Mouse (Mus musculus) T-helper 17 cell (primary cell): Measurements from ENCODE around the gene Ttc17.

Experiments
- in situ Hi-C, 2 experiments: fragments of 300-600 bp; cut with MboI, MseI; formaldehyde crosslinking; loops; 1 replicate in 1 of 2; 2 replicates in 1 of 2; pipeline ENCODE4 v1.15.1; 2025; ENCODE audit warnings: high pct_unique_total_duplicates in 2 of 2

Ttc17 gene

GRCm38 (mm10) chr2:94381057-94381647 lies 25.3 kb downstream of the Ttc17 start:
- in situ Hi-C loops = no loop called here

- in situ Hi-C loops = no loop called here
These were observed 27.8 kb downstream of the Ttc17 start for GRCm38 (mm10) chr2:94378678-94379077.

- in situ Hi-C loops = no loop called here
These were observed 35.4 kb downstream of the Ttc17 start for GRCm38 (mm10) chr2:94371093-94371492.

- in situ Hi-C loops = no loop called here
These were observed 42.7 kb downstream of the Ttc17 start for GRCm38 (mm10) chr2:94363821-94364220.

DNA sequence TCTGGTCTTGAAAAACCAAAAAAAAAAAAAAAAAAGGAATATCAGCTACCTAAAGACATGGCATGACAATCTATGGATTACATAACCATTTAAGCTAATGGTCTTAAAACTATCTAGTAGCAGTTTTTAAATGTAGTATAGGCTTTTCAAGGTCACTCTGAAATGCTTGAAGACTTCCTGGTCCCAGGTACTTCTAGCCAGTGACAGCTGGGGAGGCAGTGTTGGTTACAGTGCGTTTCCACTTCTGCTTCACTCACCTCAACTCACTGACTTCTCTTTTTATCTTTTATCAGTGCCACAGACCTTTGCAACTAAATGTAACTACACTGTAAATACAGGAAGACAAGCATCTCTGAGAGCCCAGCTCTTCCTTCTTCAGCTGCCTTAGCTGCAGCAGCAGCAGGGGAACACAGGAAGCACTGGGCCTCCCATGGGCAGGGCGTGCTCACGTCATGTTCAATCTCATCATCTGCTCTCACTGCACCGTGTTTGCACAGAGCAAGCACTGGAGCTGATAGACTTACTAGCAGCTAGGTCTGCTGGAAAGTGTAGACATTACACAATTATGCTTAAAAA lies 46.0 kb downstream of the Ttc17 start:
- in situ Hi-C loops = no loop called here

DNA sequence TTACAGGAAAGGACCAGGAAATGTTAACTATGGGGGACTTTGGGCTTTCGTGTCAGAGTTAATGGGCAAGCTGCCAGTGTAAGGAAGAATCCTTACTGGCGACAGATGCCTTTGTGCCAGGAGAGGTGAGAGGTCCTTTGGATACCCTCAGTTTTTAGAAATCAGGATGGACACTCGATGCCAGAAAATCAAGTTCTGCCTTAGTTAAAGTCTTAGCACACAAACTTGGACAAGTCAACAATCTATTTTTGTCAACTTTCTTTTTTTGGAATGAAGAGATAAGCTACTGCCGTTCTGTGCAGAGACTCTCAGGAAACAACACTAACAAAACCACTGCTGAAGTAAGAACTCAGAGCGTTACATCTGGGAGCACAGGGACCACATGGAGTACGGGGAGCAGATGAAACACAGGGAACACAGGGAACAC lies 58.3 kb downstream of the Ttc17 start:
- in situ Hi-C loops = no loop called here

DNA sequence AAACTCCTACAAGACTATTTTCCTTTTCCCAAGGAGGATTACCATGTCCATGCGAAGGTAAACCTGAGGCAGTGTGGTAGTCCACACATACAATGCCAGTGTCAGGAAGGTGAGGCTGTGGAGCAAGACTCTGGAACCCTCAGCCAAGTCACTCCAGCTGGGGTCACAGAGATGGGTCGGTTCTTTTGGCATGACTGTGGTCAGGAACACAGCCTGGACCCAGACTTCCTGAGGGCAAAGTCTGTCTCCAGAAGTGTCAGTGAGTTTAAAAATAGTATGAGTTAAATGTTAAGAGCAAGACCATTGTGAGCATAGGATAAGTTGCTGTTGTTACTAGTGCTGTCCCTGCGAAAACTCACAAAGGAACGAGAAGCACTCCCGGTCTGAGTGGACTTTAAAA lies 59.7 kb downstream of the Ttc17 start:
- in situ Hi-C loops = no loop called here

GRCm38 (mm10) chr2:94344624-94345023 lies 61.9 kb downstream of the Ttc17 start:
- in situ Hi-C loops = no loop called here

DNA sequence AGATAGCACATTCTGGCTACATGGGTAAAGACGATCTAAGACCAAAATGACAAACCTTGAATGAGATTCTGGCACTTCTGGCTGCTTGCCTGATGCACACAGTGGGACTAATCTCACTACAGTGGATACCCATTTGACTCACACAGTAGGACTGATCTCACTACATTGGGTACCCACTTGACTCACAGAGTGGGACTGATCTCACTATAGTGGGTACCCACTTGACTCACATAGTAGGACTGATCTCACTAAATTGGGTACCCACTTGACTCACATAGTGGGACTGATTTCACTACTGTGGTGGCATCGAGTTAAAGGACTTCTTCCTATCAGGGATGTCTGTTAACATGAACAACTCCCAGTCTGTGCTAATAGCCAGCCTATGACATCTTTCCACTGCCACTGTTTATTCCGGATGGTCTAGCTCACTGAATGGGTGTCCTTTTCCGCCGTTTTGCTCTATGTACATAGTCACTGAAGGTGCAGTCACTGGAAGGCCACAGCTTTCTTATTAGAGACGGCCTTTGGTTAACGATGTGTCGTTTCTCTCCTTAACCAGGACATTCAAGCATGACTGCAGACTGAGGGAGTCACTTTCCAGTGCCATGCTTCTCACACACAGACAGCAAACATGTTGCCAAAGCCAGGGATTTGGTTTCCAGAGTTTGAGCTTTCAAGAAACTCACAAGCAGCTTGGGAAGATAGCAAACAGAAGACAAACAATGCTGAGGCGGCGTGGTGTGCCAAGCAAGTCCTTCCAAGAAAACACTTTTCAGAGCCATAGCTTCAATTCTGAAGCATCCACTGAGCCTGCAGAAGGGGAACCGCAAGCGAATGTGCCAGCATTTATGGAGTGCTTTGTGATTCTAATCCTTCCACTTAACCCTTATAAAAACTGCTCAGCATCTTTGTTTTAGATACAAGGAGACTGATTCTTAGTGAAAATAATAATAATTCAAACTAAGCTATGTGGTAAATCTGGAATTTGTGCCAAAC lies 62.9 kb downstream of the Ttc17 start:
- in situ Hi-C loops = no loop called here

GRCm38 (mm10) chr2:94340769-94341168 lies 65.7 kb downstream of the Ttc17 start:
- in situ Hi-C loops = no loop called here

DNA sequence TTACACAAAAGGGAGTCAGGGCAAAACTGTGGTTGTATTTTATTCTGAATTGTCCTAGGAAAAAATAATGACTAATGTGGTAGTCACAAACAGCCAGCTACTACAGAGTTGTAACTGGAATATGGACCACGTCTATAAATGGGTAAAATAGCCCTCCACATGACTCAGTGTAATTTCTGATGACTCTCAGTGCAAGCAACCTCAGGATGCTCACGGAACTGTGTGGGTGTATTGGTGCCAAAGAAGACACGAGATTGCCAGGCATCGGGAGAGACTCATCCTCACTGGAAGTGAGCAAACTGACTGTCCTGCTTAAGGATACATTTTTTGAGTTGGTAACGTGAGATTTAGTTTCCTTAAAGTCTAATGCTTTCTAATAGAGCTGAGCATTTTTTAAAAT lies 67.0 kb downstream of the Ttc17 start:
- in situ Hi-C loops = no loop called here

- in situ Hi-C loops = no loop called here
These were observed 70.2 kb downstream of the Ttc17 start for GRCm38 (mm10) chr2:94336336-94336735.

GRCm38 (mm10) chr2:94334742-94335046 lies 71.8 kb downstream of the Ttc17 start:
- in situ Hi-C loops = no loop called here

DNA sequence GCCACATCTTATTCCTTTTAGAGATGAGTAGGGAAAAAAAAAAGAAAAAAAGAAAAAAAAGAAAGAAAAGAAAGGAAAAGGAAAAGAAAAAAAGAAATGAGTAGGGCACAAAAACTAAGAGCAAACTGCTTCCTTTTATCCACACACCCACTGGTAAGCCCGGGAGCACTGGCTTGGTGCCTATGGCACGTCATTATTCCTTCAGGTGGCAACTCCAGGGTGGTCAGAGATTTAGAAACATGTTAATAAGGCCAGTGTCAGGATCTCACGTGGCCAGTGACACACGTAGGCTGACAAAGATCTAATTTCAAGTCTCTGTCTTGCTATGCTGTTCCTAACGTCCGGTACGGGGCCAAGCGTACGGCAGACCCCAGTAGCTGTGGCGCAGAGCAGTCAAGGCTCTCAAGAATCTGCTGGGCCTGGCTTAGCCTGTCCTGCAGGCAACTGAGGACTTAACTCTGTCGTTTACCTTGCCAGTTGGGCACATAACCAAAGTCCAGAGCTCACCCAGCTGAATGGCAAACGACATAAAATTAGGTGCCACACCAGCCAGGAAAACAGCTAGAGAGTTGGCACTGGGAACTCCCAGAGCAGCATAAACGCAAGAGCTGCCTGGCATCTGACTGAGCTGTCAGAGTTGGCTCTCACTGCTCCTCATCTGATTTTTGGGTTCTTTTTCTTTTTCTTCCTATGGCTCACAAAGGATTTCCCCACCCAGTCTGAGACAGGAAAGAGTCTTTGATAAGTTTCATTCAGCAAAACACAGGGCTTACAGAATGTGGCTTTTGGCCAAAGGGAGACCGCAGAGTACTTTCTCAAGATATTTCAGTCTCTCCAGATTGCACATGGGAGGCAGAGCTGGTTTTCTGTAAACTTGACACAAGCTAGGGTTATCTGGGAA lies 72.4 kb downstream of the Ttc17 start:
- in situ Hi-C loops = no loop called here

GRCm38 (mm10) chr2:94333086-94333485 lies 73.4 kb downstream of the Ttc17 start:
- in situ Hi-C loops = no loop called here

DNA sequence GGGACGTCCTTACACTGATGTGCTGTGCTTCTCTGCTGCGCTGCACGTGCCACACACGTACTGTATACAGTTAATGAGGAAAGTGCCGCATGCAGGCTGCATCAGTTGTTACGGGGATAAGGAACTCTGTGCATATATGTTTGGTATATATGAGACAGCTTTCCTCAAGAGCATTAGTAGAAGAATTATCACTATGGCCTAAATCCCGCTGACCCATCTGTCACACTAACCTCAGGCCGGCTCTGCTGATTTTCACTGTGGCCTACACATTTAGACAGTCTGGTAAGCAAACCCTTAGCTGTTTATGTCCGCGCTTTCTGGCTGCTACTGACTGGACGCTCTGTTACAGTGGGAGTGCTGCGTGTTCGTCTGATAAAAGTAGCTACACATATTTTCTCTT lies 77.2 kb downstream of the Ttc17 start:
- in situ Hi-C loops = no loop called here

DNA sequence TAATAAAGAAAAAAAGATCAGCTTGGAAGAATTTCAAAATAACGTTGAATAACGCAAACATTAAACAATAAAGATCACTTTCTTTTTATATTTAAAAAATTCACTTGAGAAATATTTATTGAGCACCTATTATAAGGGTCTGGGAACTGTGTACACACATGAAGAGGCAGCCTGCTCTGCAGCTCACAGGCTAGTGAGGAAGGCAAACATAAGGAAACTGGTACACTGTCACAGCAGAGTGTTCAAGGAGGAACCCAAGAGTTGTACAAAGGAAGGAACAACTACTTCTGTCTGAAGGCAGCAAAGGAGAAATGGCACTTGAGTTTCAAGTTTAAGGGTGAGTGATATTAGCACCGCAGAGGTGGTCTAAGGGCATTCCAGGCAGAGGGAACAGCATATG lies 78.7 kb downstream of the Ttc17 start:
- in situ Hi-C loops = no loop called here

- in situ Hi-C loops = no loop called here
These were observed 86.7 kb downstream of the Ttc17 start for GRCm38 (mm10) chr2:94319780-94320179.

- in situ Hi-C loops = no loop called here
These were observed 90.0 kb downstream of the Ttc17 start for GRCm38 (mm10) chr2:94316526-94316925.

DNA sequence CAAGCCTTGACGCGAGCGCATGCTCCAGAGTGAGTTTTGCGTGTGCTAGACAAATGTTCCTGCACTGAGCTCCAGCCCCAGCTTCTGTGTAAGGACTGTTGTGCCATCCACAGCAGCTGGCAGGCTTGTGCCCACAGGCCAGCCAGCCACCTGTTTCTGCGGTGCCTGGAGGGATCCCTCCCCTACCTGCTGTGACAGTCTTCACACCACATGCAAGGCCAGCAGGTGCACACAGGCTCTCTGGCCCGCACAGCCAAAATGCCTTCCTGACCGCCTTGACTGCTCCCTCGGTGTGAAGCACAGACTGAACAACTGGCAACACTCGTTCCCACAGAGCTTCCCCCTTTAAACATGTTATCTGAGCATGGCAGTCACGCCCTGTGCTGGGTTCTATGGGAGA lies 102.5 kb downstream of the Ttc17 start:
- in situ Hi-C loops = no loop called here

GRCm38 (mm10) chr2:94302393-94302792 lies 104.1 kb downstream of the Ttc17 start:
- in situ Hi-C loops = no loop called here

DNA sequence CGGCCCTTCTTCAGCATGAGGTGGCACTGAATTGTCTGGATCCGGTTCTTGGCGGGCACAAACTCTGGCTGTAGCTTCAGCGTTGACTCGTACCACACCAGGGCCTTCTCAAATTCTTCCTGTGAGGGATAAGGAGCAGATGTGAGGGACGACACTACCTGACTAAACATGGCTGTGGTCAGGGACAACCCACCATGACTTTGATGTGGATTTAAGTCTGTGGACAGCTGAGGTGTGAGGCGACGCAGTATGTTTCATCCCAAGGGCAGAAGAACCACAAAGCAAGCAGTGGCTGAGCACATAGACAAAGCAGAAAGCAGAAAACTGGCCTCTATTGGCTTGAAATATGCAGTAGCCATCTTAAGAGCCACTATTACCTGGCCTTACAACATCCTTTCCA lies 104.7 kb downstream of the Ttc17 start:
- in situ Hi-C loops = no loop called here
